Mouse (Mus musculus) spleen, postnatal 14 days (tissue): ENCODE measurements at regions not wholly inside any gene's neighbourhood (a gene's known extent, or its start where the extent isn't known, plus 50 kb on each side); places are given as distances from the start of the nearest gene placed in this dataset.

Experiments used
- DNase-seq, 2 experiments: peaks; one replicate each; pipeline ENCODE4 v3.0.0; 2021 to 2022; ENCODE audit warnings: low spot score in 2 of 2

DNA sequence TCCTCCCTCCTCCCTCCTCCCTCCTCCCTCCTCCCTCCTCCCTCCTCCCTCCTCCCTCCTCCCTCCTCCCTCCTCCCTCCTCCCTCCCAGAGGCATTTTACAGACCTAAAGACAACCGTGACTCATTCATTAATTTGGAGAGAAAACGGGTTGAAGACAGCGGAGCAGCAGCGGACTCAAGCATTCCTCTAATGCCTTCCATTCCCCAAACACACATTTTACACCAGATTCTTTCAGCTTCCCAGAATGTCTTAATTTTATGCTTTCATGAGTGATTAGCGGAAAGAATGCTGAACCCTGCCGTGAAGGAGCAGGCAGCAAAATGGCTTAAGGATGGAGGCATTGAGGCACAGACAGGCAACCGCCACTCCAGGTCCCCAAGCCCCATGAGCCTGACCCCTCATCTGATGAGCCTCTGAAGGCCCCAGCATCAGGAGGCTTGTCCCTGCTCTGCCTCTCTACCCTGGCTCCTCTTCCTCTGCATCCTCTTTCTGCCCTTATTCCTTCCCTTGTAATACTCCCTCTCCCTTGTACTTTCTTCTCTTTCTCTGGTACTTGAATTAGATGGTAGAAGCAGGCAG, 192.5 kb downstream of the Cdc5l start:
- DNase-seq, result no peak

DNA sequence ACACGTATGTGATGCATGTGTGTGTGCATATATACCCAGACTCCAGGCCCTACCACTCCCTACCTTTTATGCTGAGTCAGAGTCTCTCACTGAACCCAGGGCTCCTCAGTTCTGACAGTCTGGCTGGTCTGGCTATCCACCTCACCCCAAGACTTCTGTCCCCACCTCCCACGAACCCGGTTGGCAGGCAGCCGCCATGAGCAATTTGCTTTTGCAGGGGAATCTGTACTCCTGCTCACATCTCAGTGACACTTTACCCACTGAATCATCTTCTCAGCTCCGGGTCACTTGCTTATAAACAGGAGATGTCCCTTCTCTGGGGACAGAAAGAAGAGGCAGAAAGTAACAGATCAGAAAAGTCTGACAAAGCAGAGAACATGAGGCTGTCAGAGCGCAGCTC, 193.0 kb downstream of the Cdc5l start:
- no peak for DNase-seq

DNA sequence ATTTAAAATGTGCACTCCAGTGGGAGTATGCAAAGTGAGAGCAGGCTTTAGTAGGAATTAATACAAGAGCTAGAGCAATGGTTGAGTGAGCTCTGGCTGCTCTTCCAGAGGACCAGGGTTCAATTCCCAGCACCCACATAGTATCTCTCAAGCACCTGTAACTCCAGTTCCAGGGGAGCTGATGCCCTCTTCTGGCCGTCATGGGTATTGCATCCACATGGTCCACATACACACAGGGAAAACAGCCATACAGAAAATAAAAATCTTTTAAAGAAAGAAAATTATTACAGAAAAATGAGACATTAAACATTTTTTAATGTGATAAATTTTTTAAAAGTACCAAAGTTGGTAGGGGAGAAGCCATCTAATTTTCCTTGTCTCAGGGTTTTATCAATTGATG, 196.3 kb downstream of the Cdc5l start:
- no peak for DNase-seq

DNA sequence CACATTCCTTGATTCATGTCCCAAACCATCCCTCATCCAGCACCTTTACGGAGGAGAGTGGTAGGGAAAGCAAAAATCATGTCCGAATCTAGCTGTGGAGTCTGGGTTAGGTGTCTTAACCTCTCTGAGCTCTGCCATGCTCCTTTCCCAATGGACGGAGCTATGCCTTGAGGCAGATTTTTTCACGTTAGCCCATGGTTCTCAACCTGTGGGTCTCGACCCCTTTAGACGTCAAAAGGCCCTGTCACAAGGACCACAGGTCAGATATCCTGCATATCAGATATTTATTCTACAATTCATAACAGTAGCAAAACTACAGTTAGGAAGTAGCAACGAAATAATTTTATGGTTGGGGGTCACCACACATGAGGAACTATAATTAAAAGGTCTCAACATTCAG, 198.1 kb downstream of the Cdc5l start:
- DNase-seq, result no peak

DNA sequence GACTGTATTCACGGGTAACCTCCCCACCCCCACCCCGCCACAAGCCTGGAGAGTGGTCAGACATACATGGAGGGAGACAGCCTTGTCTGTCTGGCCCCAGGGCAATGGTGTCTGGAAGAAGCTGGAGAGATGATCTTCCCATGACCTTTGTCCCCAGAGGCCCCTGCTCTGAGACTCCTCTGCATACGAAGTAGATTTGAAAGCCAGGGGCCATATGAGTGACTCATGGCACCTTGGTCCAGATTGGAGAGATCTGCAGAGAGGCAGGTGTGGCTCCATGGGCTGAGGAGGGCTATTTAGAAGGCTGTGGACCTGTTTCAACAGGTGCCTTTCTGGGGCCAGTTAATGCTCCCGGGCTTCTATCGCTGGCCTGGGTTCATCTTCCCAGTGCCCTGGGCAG, 200.7 kb downstream of the Cdc5l start:
- no peak for DNase-seq

DNA sequence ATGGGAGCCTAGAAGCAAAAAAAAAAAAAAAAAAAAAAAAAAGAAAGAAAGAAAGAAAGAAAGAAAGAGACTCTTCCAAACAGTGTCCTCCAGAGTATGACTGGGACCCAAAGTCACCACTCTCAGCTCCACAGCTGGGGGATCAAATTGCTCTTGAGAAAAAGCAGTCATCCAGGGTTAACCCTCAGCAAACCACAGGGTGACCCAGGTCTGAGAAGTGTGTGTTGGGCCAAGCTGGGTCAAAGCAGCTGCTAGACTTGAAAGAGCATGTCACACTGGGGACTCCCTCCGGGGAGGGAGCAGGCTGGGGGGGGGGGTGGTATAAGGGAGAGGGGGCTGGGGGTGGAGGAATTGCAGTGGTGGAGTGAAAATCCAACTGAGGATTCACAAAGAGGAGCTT, 206.3 kb downstream of the Cdc5l start:
- DNase-seq, result no peak

DNA sequence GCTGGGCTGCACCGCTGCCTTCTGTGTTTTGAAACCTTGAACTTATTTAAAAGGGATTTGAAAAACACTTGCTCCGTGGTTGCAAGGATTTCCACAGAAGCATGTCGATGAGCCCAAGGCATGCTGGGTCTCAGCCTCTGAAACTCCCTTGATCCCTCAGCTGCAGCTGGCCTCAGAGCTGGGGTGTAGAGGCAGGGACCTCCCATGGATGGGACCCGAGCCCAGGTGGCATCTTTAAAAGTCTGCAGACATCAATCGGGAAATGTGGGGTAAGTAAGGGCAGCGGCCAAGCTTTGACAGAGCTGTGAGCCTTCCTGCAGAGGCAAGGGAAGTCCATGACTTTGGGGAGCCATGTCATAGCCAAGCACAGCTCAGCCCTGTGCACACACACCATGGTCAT, 207.1 kb downstream of the Cdc5l start:
- DNase-seq, result no peak

DNA sequence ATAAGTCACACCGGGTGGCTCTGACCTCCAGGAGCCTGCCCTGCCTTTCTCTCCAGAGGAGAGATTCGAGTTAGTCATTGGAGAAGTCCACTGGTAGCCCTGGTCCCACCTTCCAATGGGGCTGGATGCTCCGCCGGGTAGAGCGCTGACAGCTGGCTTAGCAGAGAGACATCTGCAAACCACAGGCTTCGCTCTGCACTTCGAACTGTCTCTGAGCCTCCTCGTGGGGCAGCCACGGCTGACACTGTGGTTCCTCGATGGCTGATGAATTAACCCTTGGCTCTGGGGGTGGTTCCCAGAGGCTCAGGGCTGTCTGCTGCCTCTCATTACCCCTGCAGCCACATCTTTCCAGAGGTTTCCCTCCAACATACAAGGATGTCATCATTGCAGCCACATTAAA, 211.9 kb downstream of the Cdc5l start:
- DNase-seq, result no peak

DNA sequence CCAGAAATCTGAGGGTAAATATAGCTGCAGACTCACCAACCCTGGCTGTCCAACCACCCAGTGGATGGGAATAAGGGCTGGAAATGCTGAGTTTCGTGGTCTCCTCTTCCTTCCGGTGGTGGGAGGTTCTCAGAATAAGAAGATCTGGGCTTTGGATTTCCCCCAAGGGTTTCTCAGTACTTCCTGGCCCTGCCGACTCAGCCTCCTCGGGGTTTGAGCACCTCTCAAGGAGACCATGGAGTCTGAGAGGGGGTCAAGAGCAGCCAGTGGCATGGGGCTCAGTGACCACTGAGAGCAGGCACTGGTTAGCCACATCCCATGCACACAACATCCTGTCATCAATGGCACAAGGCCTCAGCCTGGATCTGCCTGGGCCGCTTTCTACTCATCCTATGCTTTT, 216.4 kb downstream of the Cdc5l start:
- no peak for DNase-seq

DNA sequence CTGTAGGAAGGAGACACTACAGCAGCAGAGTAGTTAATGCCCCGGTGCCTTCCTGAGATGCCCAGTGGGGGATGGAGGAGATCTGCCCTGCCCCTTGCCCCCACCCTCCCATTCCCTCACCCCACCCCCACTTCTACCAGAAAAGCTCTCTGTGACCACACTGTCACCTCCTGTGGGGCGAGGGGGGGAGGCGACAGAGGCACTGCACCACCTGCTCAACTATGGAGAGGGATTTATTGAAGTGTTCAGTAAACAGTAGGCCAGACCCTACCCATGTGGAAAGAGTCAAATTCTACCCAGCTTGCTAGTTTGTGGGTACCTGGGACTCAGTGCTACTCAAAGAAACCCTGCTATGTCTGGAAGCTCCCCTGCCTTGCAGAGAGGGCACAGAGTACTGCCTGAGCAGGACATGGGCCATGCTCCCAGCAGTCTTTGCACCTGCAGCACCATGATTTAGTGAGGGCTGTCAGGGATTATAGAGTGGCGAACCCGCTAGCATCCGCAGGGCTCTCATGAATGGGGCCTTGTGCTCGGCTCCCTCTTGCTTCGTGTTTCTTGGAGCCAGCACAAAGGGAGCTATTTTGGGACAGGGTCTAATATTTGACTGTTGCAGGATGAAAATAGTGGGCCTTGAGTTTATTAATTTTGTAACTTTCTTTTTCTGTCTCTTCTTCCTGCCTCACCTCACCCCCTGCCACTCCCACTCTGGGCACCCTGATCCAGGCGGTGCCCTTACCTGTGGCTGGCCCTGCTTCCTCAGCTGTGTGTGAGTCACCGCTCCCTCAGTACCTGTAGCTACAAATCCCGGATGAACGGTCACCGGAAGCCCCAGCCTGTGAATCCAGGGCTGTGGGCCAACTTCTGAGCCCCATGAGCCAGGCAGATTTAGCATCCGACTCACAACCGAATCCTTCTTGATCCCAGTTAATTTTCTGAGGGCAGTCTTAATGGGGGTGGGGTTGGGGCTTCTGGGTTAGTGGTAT, 218.2 kb downstream of the Cdc5l start:
- DNase-seq, result no peak

DNA sequence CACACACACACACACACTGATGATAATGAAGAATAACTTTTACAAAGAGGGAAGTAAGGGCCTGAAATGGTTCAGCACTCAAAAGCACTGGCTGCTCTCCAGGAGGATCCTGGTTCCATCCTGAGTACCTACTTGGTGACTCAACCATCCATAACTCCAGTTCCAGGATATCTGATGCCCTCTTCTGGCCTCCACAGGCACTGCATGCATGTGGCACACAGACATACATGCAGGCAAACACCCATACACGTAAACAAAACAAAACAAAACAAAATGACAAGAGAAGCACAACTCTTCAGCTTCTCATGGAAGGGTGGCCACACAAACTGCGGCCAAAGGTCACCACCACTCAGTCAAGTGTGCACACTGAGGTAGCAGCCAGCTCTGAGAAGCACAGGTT, 222.6 kb downstream of the Cdc5l start:
- DNase-seq, result no peak

DNA sequence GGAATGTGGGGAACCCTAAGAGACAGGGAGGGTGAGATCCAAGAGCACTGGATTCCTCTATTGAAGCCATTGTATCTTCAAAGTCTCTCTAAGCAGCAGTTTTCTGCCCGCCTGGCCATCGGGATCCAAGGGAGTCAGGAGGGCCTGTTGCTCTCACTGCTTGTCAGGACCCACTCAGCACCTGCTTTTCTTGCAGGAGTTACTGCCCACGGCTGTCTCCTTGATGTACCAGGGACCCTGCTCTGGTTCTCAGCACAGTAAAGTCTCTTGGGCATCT, 224.2 kb downstream of the Cdc5l start:
- DNase-seq, result no peak

DNA sequence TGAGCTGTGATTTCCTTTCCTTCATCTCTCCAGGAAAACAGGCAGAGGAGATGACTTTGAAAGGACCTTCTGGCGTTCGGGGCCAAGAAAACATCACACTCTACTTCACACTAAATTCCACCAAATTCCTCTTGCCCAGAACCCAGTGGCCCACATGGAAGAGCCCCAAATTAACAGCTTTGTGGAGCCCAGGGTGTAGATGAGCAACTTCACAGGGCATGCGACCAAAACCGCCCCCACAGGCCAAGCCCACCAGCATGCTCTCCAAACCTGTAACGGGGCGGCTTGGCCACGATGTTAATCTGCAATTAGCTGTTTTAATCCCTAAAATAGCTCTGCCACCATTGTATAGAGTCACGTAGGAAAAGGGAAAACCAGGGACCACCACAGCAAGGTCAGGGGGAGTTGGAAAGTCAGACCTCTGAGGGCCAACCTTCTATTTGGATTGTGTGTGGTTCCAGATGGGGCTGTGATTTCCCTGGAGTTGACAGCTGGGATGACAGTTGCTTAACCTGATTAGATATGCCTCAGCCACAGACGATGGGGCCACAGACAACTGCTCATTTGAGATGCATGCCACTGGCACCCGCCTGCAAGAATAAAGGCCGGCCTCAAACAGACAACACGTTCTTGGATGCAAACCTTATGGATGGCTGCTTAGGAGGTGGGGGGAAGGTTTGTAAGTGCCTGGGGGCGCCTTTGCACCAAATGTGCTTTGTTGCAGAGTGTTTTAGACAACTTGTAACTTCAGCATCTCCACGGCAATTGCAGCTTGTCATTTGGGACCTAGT, 224.7 kb downstream of the Cdc5l start:
- no peak for DNase-seq

DNA sequence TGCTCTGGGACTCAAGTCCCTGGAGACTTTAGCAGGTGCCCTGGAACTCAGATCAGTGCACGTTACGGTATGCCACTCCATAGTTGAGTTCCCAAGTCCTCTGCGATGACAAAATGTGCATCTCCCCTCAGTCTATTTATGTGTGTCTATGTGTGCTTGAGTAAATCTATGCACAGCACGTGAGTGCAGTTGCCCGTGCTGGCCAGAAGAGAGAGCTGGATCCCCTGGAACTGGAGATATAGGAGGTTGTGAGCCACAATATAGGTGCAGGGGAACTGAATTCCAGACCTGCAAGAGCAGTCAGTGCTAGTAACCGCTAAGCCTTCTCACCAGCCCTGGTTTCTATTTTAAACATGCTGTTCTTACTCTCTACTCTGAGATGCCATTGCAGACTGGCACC, 237.8 kb downstream of the Cdc5l start:
- DNase-seq, result no peak

DNA sequence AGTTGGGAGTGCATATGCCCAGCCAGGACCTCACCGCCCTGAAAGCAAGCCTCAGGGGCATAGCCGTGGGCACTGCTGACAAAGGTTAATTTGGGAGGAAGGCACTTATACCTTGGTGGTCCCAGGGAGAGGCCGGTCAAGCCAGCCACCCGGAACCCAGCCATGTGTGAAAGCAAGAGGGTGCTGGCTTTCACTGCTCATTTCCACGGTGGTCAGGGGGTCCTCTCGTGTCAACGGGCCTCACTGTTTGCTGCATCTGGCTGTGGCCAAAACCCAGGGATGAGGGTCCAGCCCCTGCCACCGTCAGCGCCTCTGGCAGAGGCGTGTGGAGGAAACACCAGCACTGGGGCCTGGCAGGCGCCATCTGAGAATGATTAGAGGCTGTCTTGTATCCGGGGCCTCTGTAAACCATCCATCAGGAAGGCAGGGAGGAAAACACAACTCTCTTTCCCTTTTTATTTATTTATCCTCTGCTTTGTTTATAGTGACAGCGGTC, 238.7 kb downstream of the Cdc5l start:
- DNase-seq, result no peak

DNA sequence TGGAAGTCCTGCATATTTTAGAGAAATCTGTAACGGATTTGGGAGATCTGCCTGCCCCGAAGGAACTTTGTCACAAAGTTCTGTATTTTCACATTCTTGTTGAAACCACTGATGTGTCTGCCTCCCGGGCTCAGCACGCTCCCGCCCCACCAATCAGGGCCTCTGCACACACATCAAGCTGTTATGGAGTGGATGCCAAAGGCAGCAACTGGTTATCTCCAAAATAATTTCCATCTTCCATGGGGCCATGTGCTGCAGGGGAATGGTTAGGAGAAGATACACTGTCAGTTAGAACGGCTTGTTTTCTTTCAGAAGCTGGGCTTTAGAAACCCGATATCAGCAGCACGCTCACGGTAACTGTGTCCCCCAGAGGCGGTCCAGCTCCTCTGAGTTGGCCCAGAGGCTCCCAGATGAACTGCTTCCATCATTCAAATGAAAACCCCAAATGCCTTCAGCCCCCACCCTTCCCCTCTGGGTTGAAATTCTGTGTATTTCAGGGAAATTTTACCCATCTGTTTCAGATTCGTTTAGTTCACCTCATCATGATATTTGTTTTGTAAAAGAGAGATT, 240.0 kb downstream of the Cdc5l start:
- no peak for DNase-seq

DNA sequence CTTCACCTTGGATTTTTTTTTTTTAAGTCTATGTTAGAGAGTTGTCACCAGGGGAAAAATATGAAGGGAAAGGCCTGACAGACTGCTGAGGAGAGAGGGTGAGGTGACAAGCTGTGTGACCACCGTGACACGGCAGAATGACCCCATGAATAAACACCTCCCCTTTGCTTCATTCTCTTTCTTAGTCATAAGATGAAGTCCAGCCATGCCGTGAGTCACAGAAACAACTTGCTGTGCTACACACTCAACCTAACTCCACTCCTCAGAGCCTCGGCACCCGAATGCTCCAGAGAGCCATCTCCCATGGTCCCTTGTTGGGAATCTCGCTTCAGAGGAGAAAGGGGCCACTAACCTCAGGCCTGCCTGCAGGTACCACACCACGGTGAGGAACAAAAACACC, 246.1 kb downstream of the Cdc5l start:
- DNase-seq, result no peak

DNA sequence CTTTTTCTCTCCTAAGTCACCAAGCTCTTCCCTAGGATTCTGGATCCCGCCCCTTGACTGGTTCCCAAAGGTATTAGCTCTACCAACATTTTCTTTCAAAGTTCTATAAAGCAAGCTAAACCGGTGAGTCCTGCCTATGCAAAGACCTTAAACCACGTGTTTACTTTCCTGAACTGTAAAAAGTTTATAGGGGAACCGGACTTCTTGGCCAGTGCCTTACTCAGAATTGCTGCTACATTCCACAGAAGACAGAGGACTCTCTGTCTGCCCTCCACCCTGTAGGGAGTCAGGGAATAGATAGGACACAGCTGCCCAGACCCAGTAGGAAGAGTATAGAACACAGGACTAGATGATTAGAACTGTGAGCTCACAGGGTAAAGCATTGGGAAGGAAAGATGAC, 257.2 kb downstream of the Cdc5l start:
- DNase-seq, result no peak

DNA sequence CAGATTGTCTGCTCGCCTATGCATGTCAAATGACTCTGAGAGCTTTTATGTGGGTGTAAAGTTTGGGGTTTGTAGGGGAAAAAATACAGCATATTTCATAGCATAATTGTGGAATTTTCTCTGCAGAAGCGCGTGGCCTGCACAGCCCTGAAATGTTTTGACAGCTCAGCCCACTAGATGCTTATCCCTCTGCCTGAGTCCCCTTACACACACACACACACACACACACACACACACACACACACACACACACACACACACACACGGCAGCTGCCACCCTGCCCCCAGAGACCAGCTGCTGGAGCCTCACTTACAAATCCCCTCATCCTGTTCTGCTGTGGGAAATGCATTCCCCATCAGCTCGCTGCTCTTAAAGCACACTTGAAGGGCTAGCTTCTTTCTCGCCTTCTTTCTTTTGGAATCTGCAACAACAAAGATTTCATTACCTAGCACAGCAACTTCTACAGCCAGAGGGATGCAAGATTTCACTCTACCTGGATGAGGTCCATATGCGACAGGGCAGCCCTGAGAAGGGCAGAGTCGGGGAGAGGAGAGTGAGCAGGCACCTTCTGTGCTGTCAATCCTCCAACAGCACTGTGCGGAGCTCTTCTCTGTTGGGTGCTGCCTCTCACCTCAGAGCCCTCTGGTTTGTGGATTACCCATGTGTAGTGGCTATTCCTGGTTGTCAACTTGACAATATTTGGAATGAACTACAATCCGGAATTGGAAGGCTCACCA, 264.1 kb downstream of the Cdc5l start:
- no peak for DNase-seq
